Mouse (Mus musculus): Measurements from ENCODE around the gene Fxyd7.

Gene Fxyd7

GRCm38 (mm10) chr7:31049846-31050281 is 1.4 kb downstream of the Fxyd7 start:
- DNase-seq: no peak

GRCm38 (mm10) chr7:31049135-31049845 is 2.0 kb downstream of the Fxyd7 start:
- DNase-seq: no peak

- DNase-seq: no peak
Observed at GRCm38 (mm10) chr7:31042431-31042910, 8.8 kb downstream of the Fxyd7 start, which contains the start of gene Fxyd5. Gene Fxyd5, minus strand, starts transcription at chr7:31042481.

GRCm38 (mm10) chr7:31041662-31042315 is 9.5 kb downstream of the Fxyd7 start:
- DNase-seq: peak; percentile 66 to 69

- no peak for DNase-seq
Observed at GRCm38 (mm10) chr7:31041023-31041407, 10.3 kb downstream of the Fxyd7 start.

GRCm38 (mm10) chr7:31040281-31041022 is 10.8 kb downstream of the Fxyd7 start:
- DNase-seq: no peak

GRCm38 (mm10) chr7:31039011-31039410 is 12.3 kb downstream of the Fxyd7 start:
- no peak for DNase-seq

- DNase-seq: no peak
Observed at GRCm38 (mm10) chr7:31037675-31038074, 13.6 kb downstream of the Fxyd7 start.

- no peak for DNase-seq
Observed at GRCm38 (mm10) chr7:31036917-31037316, 14.3 kb downstream of the Fxyd7 start.

GRCm38 (mm10) chr7:31035291-31035690 is 16.0 kb downstream of the Fxyd7 start:
- DNase-seq: no peak

- DNase-seq: peak in 1 of 2 experiments; percentile 38
Observed at GRCm38 (mm10) chr7:31034789-31035188, 16.5 kb downstream of the Fxyd7 start.

GRCm38 (mm10) chr7:31033409-31034165 is 17.7 kb downstream of the Fxyd7 start:
- DNase-seq: peak; percentile 52 to 57

- no peak for DNase-seq
Observed at GRCm38 (mm10) chr7:31031731-31032130, 19.5 kb downstream of the Fxyd7 start.

GRCm38 (mm10) chr7:31030717-31031116 is 20.6 kb downstream of the Fxyd7 start:
- DNase-seq: no peak

GRCm38 (mm10) chr7:31028609-31029008 is 22.7 kb downstream of the Fxyd7 start:
- DNase-seq: no peak

GRCm38 (mm10) chr7:31017104-31017901 is 34.0 kb downstream of the Fxyd7 start:
- DNase-seq: no peak

GRCm38 (mm10) chr7:31012971-31013370 is 38.3 kb downstream of the Fxyd7 start:
- DNase-seq: no peak

- DNase-seq: no peak
Observed at GRCm38 (mm10) chr7:31008889-31009288, 42.4 kb downstream of the Fxyd7 start.

- DNase-seq: no peak
Observed at GRCm38 (mm10) chr7:31008175-31008574, 43.1 kb downstream of the Fxyd7 start.

GRCm38 (mm10) chr7:31007775-31008174 is 43.5 kb downstream of the Fxyd7 start:
- no peak for DNase-seq

GRCm38 (mm10) chr7:31002650-31003049 is 48.6 kb downstream of the Fxyd7 start:
- peak; percentile 48 to 59 for DNase-seq
